Mouse (Mus musculus) liver, embryonic 16.5 days (tissue): ENCODE measurements around the gene Vkorc1. TPM values are rescaled to one million over a fixed set of nuclear protein-coding genes. Genes with fewer than 3 reads are reported as not detected.

Source experiments
- ATAC-seq: fragments of 200-750 bp; cut with Nextera tagmentation; 2 replicates; pipeline ENCODE4 v1.8.0; 2017; ENCODE audit warnings: low read depth, mild to moderate bottlenecking, moderate number of reproducible peaks, moderate library complexity
- H3K27ac ChIP-seq: fragments of 300-500 bp; sonication (generic); 2 replicates; pipeline ENCODE4 v1.5.1; 2014; ENCODE audit warnings: mild to moderate bottlenecking, low read length
- H3K27me3 ChIP-seq: fragments of 300-500 bp; sonication (generic); 2 replicates; pipeline ENCODE4 v1.6.1; 2014; ENCODE audit warnings: low read depth, low read length, mixed read lengths; ENCODE audit not compliant: control insufficient read depth, insufficient read depth
- H3K36me3 ChIP-seq: fragments of 300-500 bp; sonication (generic); 2 replicates; pipeline ENCODE4 v1.6.1; 2014; ENCODE audit warnings: mild to moderate bottlenecking; ENCODE audit not compliant: control insufficient read depth, insufficient read depth
- H3K4me1 ChIP-seq: fragments of 300-500 bp; sonication (generic); 2 replicates; pipeline ENCODE4 v1.6.1; 2014; ENCODE audit warnings: low read depth, low read length, mixed read lengths; ENCODE audit not compliant: control insufficient read depth
- H3K4me2 ChIP-seq: fragments of 300-500 bp; sonication (generic); 2 replicates; pipeline ENCODE4 v1.6.1; 2014; ENCODE audit warnings: low read depth, low read length, mixed read lengths
- H3K4me3 ChIP-seq: fragments of 300-500 bp; sonication (generic); 2 replicates; pipeline ENCODE4 v1.5.1; 2014; ENCODE audit warnings: low read depth, mild to moderate bottlenecking, low read length
- H3K9ac ChIP-seq: fragments of 300-500 bp; sonication (generic); 2 replicates; pipeline ENCODE4 v1.6.1; 2014; ENCODE audit warnings: low read depth, low read length
- H3K9me3 ChIP-seq: fragments of 300-500 bp; sonication (generic); replicated peaks from 2 replicates; pipeline ENCODE4 v1.6.1; 2016; ENCODE audit warnings: low read length; ENCODE audit not compliant: control insufficient read depth
- WGBS: fragments of 180-500 bp; shearing (Covaris S2); extraction: QIAGEN DNeasy Blood & Tissue Kit; methylation state at CpG from one replicate; pipeline ENCODE4 v1.1.7; 2014; ENCODE audit not compliant: insufficient replicate concordance; 5-methylcytosine and 5-hydroxymethylcytosine counted together
- polyA plus RNA-seq: library from polyadenylated mRNA; unstranded; fragments of >200 nt; fragmentation: Nextera tagmentation; extraction: Ambion mirVana; gene quantifications from 2 replicates; pipeline ENCODE4 v1.2.1, GENCODE M21; 2015

Gene Vkorc1
- polyA plus RNA-seq, 1 experiment from 2014 or later: 149 TPM

- 51% methylated on average over 4 of the region's 4 CpGs for WGBS
- ATAC-seq: no peak
- H3K27ac ChIP-seq: no peak within 1 kb of the TSS
Observed at GRCm38 (mm10) chr7:127890798-127891197, 4.6 kb downstream of the Vkorc1 start, which contains the start of gene Prss53. TSS of gene Prss53 (minus strand) at chr7:127890970.

GRCm38 (mm10) chr7:127888821-127889220, 6.6 kb downstream of the Vkorc1 start:
- H3K36me3 ChIP-seq: peaks cover 14% of the 10 kb centered on the region
- no peaks in the 10 kb centered on the region for H3K27me3 ChIP-seq
- no peak overlapping the region for H3K4me3 ChIP-seq
- no peak overlapping the region for H3K4me2 ChIP-seq
- no peak overlapping the region for H3K27ac ChIP-seq
- H3K9me3 ChIP-seq: no peaks in the 10 kb centered on the region
- 37% methylated on average over 3 of the region's 3 CpGs for WGBS
- H3K4me1 ChIP-seq: peaks cover 4% of the 10 kb centered on the region
- ATAC-seq: no peak
- H3K9ac ChIP-seq: no peak overlapping the region

More at GRCm38 (mm10) chr7:127890798-127891197, 4.6 kb downstream of the Vkorc1 start, which contains the start of gene Prss53:
- no peak within 1 kb of the TSS for H3K4me2 ChIP-seq
- no peaks in the 10 kb centered on the region for H3K27me3 ChIP-seq
- H3K36me3 ChIP-seq: peaks cover 9% of the 10 kb centered on the region
- H3K4me1 ChIP-seq: peaks cover 17% of the 10 kb centered on the region
- no peak within 1 kb of the TSS for H3K4me3 ChIP-seq
- no peaks in the 10 kb centered on the region for H3K9me3 ChIP-seq
- no peak within 1 kb of the TSS for H3K9ac ChIP-seq

- ATAC-seq: no peak
- Histone ChIP-seq H3K4me3 (no peak overlapping the region), H3K9ac (no peak overlapping the region), H3K4me1 (peaks cover 4% of the 10 kb centered on the region), H3K4me2 (no peak overlapping the region), H3K27me3 (no peaks in the 10 kb centered on the region), H3K27ac (no peak overlapping the region), H3K9me3 (no peaks in the 10 kb centered on the region), H3K36me3 (peaks cover 24% of the 10 kb centered on the region)
- 74% methylated on average over 3 of the region's 3 CpGs for WGBS
Observed at GRCm38 (mm10) chr7:127887781-127888180, 7.6 kb downstream of the Vkorc1 start.

- H3K27me3 ChIP-seq: no peaks in the 10 kb centered on the region
- H3K4me1 ChIP-seq: peaks cover 4% of the 10 kb centered on the region
- H3K27ac ChIP-seq: no peak overlapping the region
- H3K9me3 ChIP-seq: no peaks in the 10 kb centered on the region
- no peak for ATAC-seq
- H3K36me3 ChIP-seq: peaks cover 30% of the 10 kb centered on the region
- no peak overlapping the region for H3K4me3 ChIP-seq
- H3K4me2 ChIP-seq: no peak overlapping the region
- no peak overlapping the region for H3K9ac ChIP-seq
- 88% methylated on average over 8 of the region's 8 CpGs for WGBS
Observed at GRCm38 (mm10) chr7:127887191-127887590, 8.2 kb downstream of the Vkorc1 start.

- no peak for ATAC-seq
- Histone ChIP-seq H3K27me3 (no peaks in the 10 kb centered on the region), H3K4me2 (no peak overlapping the region), H3K9me3 (peaks cover 3% of the 10 kb centered on the region; the same call in 1 of the 2 replicates), H3K36me3 (peaks cover 36% of the 10 kb centered on the region), H3K4me3 (no peak overlapping the region), H3K27ac (no peak overlapping the region), H3K4me1 (peaks cover 4% of the 10 kb centered on the region), H3K9ac (0 out of 2 replicates have a peak overlapping the region, but pooled peaks have one; percentile 8)
- WGBS: 88% methylated on average over 6 of the region's 6 CpGs
Observed at GRCm38 (mm10) chr7:127886551-127886950, 8.9 kb downstream of the Vkorc1 start.

GRCm38 (mm10) chr7:127885951-127886350, 9.5 kb downstream of the Vkorc1 start:
- peaks cover 3% of the 10 kb centered on the region for H3K9me3 ChIP-seq
- H3K27ac ChIP-seq: no peak overlapping the region
- no peak overlapping the region for H3K4me3 ChIP-seq
- 46% methylated on average over 6 of the region's 6 CpGs for WGBS
- no peak for ATAC-seq
- H3K4me2 ChIP-seq: no peak overlapping the region
- H3K9ac ChIP-seq: no peak overlapping the region
- no peaks in the 10 kb centered on the region for H3K27me3 ChIP-seq
- H3K36me3 ChIP-seq: peaks cover 42% of the 10 kb centered on the region
- peaks cover 4% of the 10 kb centered on the region for H3K4me1 ChIP-seq

- Histone ChIP-seq H3K4me2 (no peak overlapping the region), H3K9me3 (peaks cover 26% of the 10 kb centered on the region), H3K27me3 (no peaks in the 10 kb centered on the region), H3K4me3 (no peak overlapping the region), H3K4me1 (peaks cover 8% of the 10 kb centered on the region), H3K36me3 (peaks cover 62% of the 10 kb centered on the region), H3K9ac (no peak overlapping the region), H3K27ac (no peak overlapping the region)
- 90% methylated on average over 12 of the region's 12 CpGs for WGBS
- ATAC-seq: no peak
Observed at GRCm38 (mm10) chr7:127880431-127880830, 15.0 kb downstream of the Vkorc1 start.

GRCm38 (mm10) chr7:127879301-127879700, 16.1 kb downstream of the Vkorc1 start:
- Histone ChIP-seq H3K36me3 (peaks cover 57% of the 10 kb centered on the region), H3K9ac (no peak overlapping the region), H3K4me1 (peaks cover 17% of the 10 kb centered on the region), H3K27ac (no peak overlapping the region), H3K4me2 (no peak overlapping the region), H3K9me3 (peaks cover 26% of the 10 kb centered on the region), H3K27me3 (no peaks in the 10 kb centered on the region), H3K4me3 (no peak overlapping the region)
- WGBS: 91% methylated on average over 9 of the region's 9 CpGs
- no peak for ATAC-seq

GRCm38 (mm10) chr7:127876467-127877348, 18.7 kb downstream of the Vkorc1 start, which contains the start of gene Zfp668:
TSS of gene Zfp668 (minus strand) at chr7:127876828.
- peak; percentile 74 for ATAC-seq
- peaks cover 36% of the 10 kb centered on the region for H3K36me3 ChIP-seq
- H3K4me2 ChIP-seq: peak within 1 kb of the TSS; percentile 88
- peak within 1 kb of the TSS; percentile 96 for H3K27ac ChIP-seq
- peaks cover 23% of the 10 kb centered on the region for H3K4me1 ChIP-seq
- WGBS: under 1% methylated on average over 60 of the region's 60 CpGs
- H3K9me3 ChIP-seq: peaks cover 24% of the 10 kb centered on the region
- H3K27me3 ChIP-seq: no peaks in the 10 kb centered on the region
- peak within 1 kb of the TSS; percentile 96 for H3K9ac ChIP-seq
- H3K4me3 ChIP-seq: peak within 1 kb of the TSS; percentile 92
